Mouse (Mus musculus) neural tube, embryonic 14.5 days (tissue): ENCODE data around the gene Dcdc2c. TPM values are rescaled to one million over a fixed set of nuclear protein-coding genes. Genes with fewer than 3 reads are reported as not detected.

Experiments
- ATAC-seq: fragments of 200-750 bp; cut with Nextera tagmentation; 2 replicates; pipeline ENCODE4 v1.8.0; 2017; ENCODE audit warnings: low read depth, mild to moderate bottlenecking, moderate TSS enrichment, moderate library complexity
- H3K27ac ChIP-seq: fragments of 300-500 bp; sonication (generic); 2 replicates; pipeline ENCODE4 v1.5.1; 2014; ENCODE audit warnings: low read depth, mild to moderate bottlenecking, control low read depth, low read length, moderate library complexity, mixed read lengths
- H3K27me3 ChIP-seq: fragments of 300-500 bp; sonication (generic); 2 replicates; pipeline ENCODE4 v1.6.1; 2014; ENCODE audit warnings: low read length; ENCODE audit not compliant: control insufficient read depth, insufficient read depth
- H3K36me3 ChIP-seq: fragments of 300-500 bp; sonication (generic); 2 replicates; pipeline ENCODE4 v1.6.1; 2014; ENCODE audit warnings: low read length, mixed read lengths; ENCODE audit not compliant: control insufficient read depth, insufficient read depth
- H3K4me1 ChIP-seq: fragments of 300-500 bp; sonication (generic); 2 replicates; pipeline ENCODE4 v1.6.1; 2014; ENCODE audit warnings: low read length; ENCODE audit not compliant: control insufficient read depth, insufficient read depth
- H3K4me2 ChIP-seq: fragments of 300-500 bp; sonication (generic); 2 replicates; pipeline ENCODE4 v1.6.1; 2014; ENCODE audit warnings: mild to moderate bottlenecking, low read depth, low read length, control low read depth
- H3K4me3 ChIP-seq: fragments of 300-500 bp; sonication (generic); 2 replicates; pipeline ENCODE4 v1.5.1; 2014; ENCODE audit warnings: low read depth, low read length, control low read depth, mixed read lengths
- H3K9ac ChIP-seq: fragments of 300-500 bp; sonication (generic); replicated peaks from 2 replicates; pipeline ENCODE4 v1.6.1; 2014; ENCODE audit warnings: low read depth, mild to moderate bottlenecking, control low read depth, low read length, mixed read lengths
- H3K9me3 ChIP-seq: fragments of 300-500 bp; sonication (generic); 2 replicates; pipeline ENCODE4 v1.6.1; 2016; ENCODE audit warnings: low read length; ENCODE audit not compliant: control insufficient read depth
- WGBS: fragments of 180-500 bp; shearing (Covaris S2); extraction: QIAGEN DNeasy Blood & Tissue Kit; methylation state at CpG from one replicate; pipeline ENCODE4 v1.1.7; 2014; 5-methylcytosine and 5-hydroxymethylcytosine counted together
- polyA plus RNA-seq: library from polyadenylated mRNA; unstranded; fragments of >200 nt; fragmentation: Nextera tagmentation; extraction: Ambion mirVana; gene quantifications from 2 replicates; pipeline ENCODE4 v1.2.1, GENCODE M21; 2014

Gene Dcdc2c
- polyA plus RNA-seq: 0.33 TPM in 1 of 2 replicates, not detected in the other

DNA sequence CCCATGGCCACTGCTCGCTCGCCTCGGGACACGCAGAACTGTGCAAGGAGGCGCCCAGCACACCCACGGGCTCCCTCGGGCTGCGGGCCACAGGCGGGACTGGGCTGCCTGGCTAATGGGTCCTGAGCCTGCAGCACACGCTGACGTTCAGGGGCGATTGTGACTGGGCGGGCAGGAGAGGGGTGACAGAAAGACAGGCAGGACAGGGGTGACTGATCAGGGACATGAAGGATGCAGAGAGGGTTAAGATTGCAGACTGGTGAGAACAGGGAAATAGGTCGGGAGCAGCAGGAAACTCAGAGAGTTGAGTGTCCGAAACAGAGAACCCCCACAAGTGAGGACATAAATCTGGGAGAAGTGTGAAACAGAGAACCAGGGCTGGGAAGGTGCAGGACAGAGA, at the start of gene Dcdc2c:
TSS of gene Dcdc2c (minus strand) at position 101 of the 400 bp plus-strand sequence.
- 82% methylated on average over 15 of the region's 15 CpGs for WGBS
- no peak within 1 kb of the TSS for H3K4me2 ChIP-seq
- H3K27ac ChIP-seq: no peak within 1 kb of the TSS

GRCm38 (mm10) chr12:28598526-28598991, 46.4 kb upstream of the Dcdc2c start:
- H3K9me3 ChIP-seq: no peaks in the 10 kb centered on the region
- no peaks in the 10 kb centered on the region for H3K36me3 ChIP-seq
- no peaks in the 10 kb centered on the region for H3K4me1 ChIP-seq
- no peak overlapping the region for H3K27ac ChIP-seq
- no peak for ATAC-seq
- H3K27me3 ChIP-seq: no peaks in the 10 kb centered on the region
- H3K4me3 ChIP-seq: no peak overlapping the region
- H3K9ac ChIP-seq: no peak overlapping the region
- H3K4me2 ChIP-seq: no peak overlapping the region
- 61% methylated on average over 2 of the region's 2 CpGs for WGBS

More for the DNA sequence above, at the start of gene Dcdc2c:
- Histone ChIP-seq H3K9ac (no peak within 1 kb of the TSS), H3K4me1 (no peaks in the 10 kb centered on the region), H3K36me3 (no peaks in the 10 kb centered on the region), H3K4me3 (no peak within 1 kb of the TSS), H3K9me3 (no peaks in the 10 kb centered on the region), H3K27me3 (no peaks in the 10 kb centered on the region)
- no peak for ATAC-seq

- 39% methylated on average over 3 of the region's 3 CpGs for WGBS
- Histone ChIP-seq H3K4me1 (no peaks in the 10 kb centered on the region), H3K27me3 (no peaks in the 10 kb centered on the region), H3K4me3 (no peak overlapping the region), H3K27ac (no peak overlapping the region), H3K36me3 (no peaks in the 10 kb centered on the region), H3K9ac (no peak overlapping the region), H3K9me3 (no peaks in the 10 kb centered on the region), H3K4me2 (no peak overlapping the region)
- no peak for ATAC-seq
Observed at GRCm38 (mm10) chr12:28598110-28598509, 45.9 kb upstream of the Dcdc2c start.

DNA sequence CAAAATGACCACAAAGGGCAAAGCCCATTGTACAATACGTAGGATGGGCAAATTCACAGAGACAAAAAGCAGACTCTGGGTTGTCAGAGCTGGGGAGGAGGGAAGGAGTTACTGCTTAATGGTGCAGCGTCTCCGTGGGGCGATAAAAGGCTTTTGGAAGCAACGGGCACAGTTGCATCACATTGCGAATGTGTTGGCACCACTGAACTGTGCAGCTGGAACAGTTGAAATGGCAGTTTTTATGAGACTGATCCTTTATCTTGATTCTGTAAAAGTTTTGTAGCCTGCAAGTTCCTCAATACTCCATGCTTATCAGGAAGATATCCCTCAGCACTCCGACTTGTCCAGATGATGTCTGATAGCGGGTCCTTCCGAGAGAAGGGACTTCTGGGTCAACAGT, 45.5 kb upstream of the Dcdc2c start:
- no peaks in the 10 kb centered on the region for H3K36me3 ChIP-seq
- H3K9me3 ChIP-seq: no peaks in the 10 kb centered on the region
- no peak overlapping the region for H3K4me3 ChIP-seq
- no peaks in the 10 kb centered on the region for H3K4me1 ChIP-seq
- H3K9ac ChIP-seq: no peak overlapping the region
- ATAC-seq: no peak
- no peak overlapping the region for H3K4me2 ChIP-seq
- no peak overlapping the region for H3K27ac ChIP-seq
- 56% methylated on average over 9 of the region's 9 CpGs for WGBS
- no peaks in the 10 kb centered on the region for H3K27me3 ChIP-seq

- H3K27me3 ChIP-seq: no peaks in the 10 kb centered on the region
- H3K36me3 ChIP-seq: no peaks in the 10 kb centered on the region
- H3K4me1 ChIP-seq: no peaks in the 10 kb centered on the region
- no peaks in the 10 kb centered on the region for H3K9me3 ChIP-seq
- no peak for ATAC-seq
- H3K4me2 ChIP-seq: no peak overlapping the region
- no peak overlapping the region for H3K4me3 ChIP-seq
- H3K27ac ChIP-seq: no peak overlapping the region
- no peak overlapping the region for H3K9ac ChIP-seq
Observed at GRCm38 (mm10) chr12:28596851-28597250, 44.7 kb upstream of the Dcdc2c start.

DNA sequence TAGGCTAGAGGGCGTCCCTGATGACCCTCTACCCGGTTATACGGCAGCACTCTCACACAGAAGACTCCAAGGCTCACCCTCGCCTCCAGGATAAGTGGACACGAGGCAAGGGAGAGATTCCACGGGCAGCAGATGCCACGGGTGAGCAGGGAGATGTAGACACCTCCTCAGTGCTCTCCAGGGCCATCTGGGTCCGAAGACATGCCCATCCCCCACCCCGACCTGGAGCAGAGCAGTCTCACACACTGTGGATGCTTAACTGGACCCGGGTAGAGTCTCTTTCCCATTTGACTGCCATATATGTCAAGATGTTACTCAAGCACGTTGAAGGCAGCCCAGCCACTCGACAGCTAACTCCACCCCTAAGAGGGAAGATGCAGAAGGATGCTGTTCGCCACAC, 38.2 kb upstream of the Dcdc2c start:
- Histone ChIP-seq H3K4me1 (peaks cover 24% of the 10 kb centered on the region), H3K27me3 (no peaks in the 10 kb centered on the region), H3K9ac (no peak overlapping the region), H3K4me3 (no peak overlapping the region), H3K27ac (peak overlapping the region; percentile 71), H3K4me2 (no peak overlapping the region), H3K36me3 (no peaks in the 10 kb centered on the region), H3K9me3 (no peaks in the 10 kb centered on the region)
- 47% methylated on average over 13 of the region's 13 CpGs for WGBS
- no peak for ATAC-seq

- Histone ChIP-seq H3K36me3 (no peaks in the 10 kb centered on the region), H3K27ac (peak overlapping the region; percentile 71), H3K27me3 (no peaks in the 10 kb centered on the region), H3K4me1 (peaks cover 24% of the 10 kb centered on the region), H3K4me3 (peak overlapping the region; percentile 24), H3K9ac (peak overlapping the region; percentile 43), H3K9me3 (no peaks in the 10 kb centered on the region), H3K4me2 (peak overlapping the region; percentile 53)
- WGBS: 9% methylated on average over 24 of the region's 24 CpGs
- ATAC-seq: peak; percentile 96
Observed at GRCm38 (mm10) chr12:28589090-28589868, 37.1 kb upstream of the Dcdc2c start.

GRCm38 (mm10) chr12:28587949-28588348, 35.8 kb upstream of the Dcdc2c start:
- no peak for ATAC-seq
- no peaks in the 10 kb centered on the region for H3K27me3 ChIP-seq
- H3K4me3 ChIP-seq: no peak overlapping the region
- no peak overlapping the region for H3K27ac ChIP-seq
- H3K4me2 ChIP-seq: no peak overlapping the region
- H3K36me3 ChIP-seq: no peaks in the 10 kb centered on the region
- no peak overlapping the region for H3K9ac ChIP-seq
- WGBS: 39% methylated on average over 6 of the region's 6 CpGs
- no peaks in the 10 kb centered on the region for H3K9me3 ChIP-seq
- H3K4me1 ChIP-seq: peaks cover 24% of the 10 kb centered on the region

DNA sequence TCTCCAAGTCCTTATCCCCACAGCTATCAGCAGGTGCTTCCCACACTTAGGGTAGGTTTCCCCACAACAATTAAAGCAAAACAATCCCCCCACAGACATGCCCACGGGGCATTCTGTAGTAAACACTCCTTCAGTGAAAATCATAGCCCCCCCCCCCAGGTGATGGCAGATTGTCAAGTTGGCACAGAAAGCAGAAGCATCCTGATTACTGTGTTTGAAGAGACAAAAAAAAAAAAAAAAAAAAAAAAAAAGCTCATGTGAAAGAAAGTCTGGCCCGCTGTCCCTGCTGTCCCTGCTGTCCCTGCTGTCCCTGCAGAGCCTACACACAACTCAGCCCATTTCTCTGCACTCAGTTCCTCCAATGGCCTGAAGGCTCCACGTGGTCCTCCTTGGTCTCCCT, 31.8 kb upstream of the Dcdc2c start:
- WGBS: 55% methylated on average over 3 of the region's 3 CpGs
- Histone ChIP-seq H3K27ac (no peak overlapping the region), H3K9ac (no peak overlapping the region), H3K4me3 (no peak overlapping the region), H3K4me1 (peaks cover 14% of the 10 kb centered on the region), H3K4me2 (no peak overlapping the region), H3K27me3 (no peaks in the 10 kb centered on the region), H3K36me3 (no peaks in the 10 kb centered on the region), H3K9me3 (no peaks in the 10 kb centered on the region)
- ATAC-seq: no peak
